Mouse (Mus musculus) intestine, postnatal 0 days (tissue): ENCODE measurements around the gene Afg3l1. TPM values are rescaled to one million over a fixed set of nuclear protein-coding genes. Genes with fewer than 3 reads are reported as not detected.

Experiments
- ATAC-seq: fragments of 200-750 bp; cut with Nextera tagmentation; 2 replicates; pipeline ENCODE4 v1.8.0; 2017; ENCODE audit warnings: mild to moderate bottlenecking, moderate TSS enrichment, moderate library complexity
- H3K27ac ChIP-seq: fragments of 300-500 bp; sonication (generic); 2 replicates; pipeline ENCODE4 v1.5.1; 2014; ENCODE audit warnings: mild to moderate bottlenecking, low read depth, low read length, moderate library complexity
- H3K27me3 ChIP-seq: fragments of 300-500 bp; sonication (generic); replicated peaks from 2 replicates; pipeline ENCODE4 v1.6.1; 2014; ENCODE audit warnings: low read length, mixed read lengths; ENCODE audit not compliant: control insufficient read depth, insufficient read depth
- H3K36me3 ChIP-seq: fragments of 300-500 bp; sonication (generic); 2 replicates; pipeline ENCODE4 v1.6.1; 2014; ENCODE audit warnings: mild to moderate bottlenecking, moderate library complexity; ENCODE audit not compliant: control insufficient read depth, insufficient read depth
- H3K4me1 ChIP-seq: fragments of 300-500 bp; sonication (generic); replicated peaks from 2 replicates; pipeline ENCODE4 v1.6.1; 2014; ENCODE audit warnings: antibody characterized with exemption, low read length, mixed read lengths; ENCODE audit not compliant: control insufficient read depth, insufficient read depth
- H3K4me2 ChIP-seq: fragments of 300-500 bp; sonication (generic); replicated peaks from 2 replicates; pipeline ENCODE4 v1.6.1; 2014; ENCODE audit warnings: low read depth, mild to moderate bottlenecking, moderate library complexity
- H3K4me3 ChIP-seq: fragments of 300-500 bp; sonication (generic); 2 replicates; pipeline ENCODE4 v1.5.1; 2014; ENCODE audit warnings: low read depth, low read length
- H3K9ac ChIP-seq: fragments of 300-500 bp; sonication (generic); 2 replicates; pipeline ENCODE4 v1.6.1; 2014; ENCODE audit warnings: mild to moderate bottlenecking, low read depth, low read length
- H3K9me3 ChIP-seq: fragments of 300-500 bp; sonication (generic); 2 replicates; pipeline ENCODE4 v1.6.1; 2016; ENCODE audit warnings: mixed run types; ENCODE audit not compliant: control insufficient read depth
- CTCF ChIP-seq: sonication (generic); IDR thresholded peaks from 2 replicates; pipeline ENCODE4 v1.5.1; 2016; ENCODE audit warnings: low read depth, mild to moderate bottlenecking, control low read depth, antibody characterized with exemption, moderate library complexity
- WGBS: fragments of 180-500 bp; shearing (Covaris S2); extraction: QIAGEN DNeasy Blood & Tissue Kit; methylation state at CpG from one replicate; pipeline ENCODE4 v1.1.7; 2014; 5-methylcytosine and 5-hydroxymethylcytosine counted together
- polyA plus RNA-seq: library from polyadenylated mRNA; unstranded; fragments of >200 nt; fragmentation: Nextera tagmentation; extraction: Ambion mirVana; gene quantifications from 2 replicates; pipeline ENCODE4 v1.2.1, GENCODE M21; 2015

The Afg3l1 gene
- polyA plus RNA-seq, 1 experiment from 2014 or later, result 30.8 TPM

- H3K4me3 ChIP-seq, result no peak overlapping the region
- H3K4me2 ChIP-seq, result no peak overlapping the region
- no peaks in the 10 kb centered on the region for H3K4me1 ChIP-seq
- no peaks in the 10 kb centered on the region for H3K9me3 ChIP-seq
- TF ChIP-seq CTCF, result peak; percentile 38
- H3K27ac ChIP-seq, result no peak overlapping the region
- 78% methylated on average over 4 of the region's 4 CpGs for WGBS
- ATAC-seq, result no peak
- peaks cover 93% of the 10 kb centered on the region for H3K36me3 ChIP-seq
- H3K9ac ChIP-seq, result no peak overlapping the region
- H3K27me3 ChIP-seq, result no peaks in the 10 kb centered on the region
Measured at GRCm38 (mm10) chr8:123497699-123498098, 20.0 kb downstream of the Afg3l1 start.

GRCm38 (mm10) chr8:123498963-123499362 is 21.3 kb downstream of the Afg3l1 start:
- H3K27me3 ChIP-seq, result no peaks in the 10 kb centered on the region
- no peak for ATAC-seq
- peaks cover 93% of the 10 kb centered on the region for H3K36me3 ChIP-seq
- no peak for TF ChIP-seq CTCF
- H3K4me1 ChIP-seq, result no peaks in the 10 kb centered on the region
- 87% methylated on average over 11 of the region's 11 CpGs for WGBS
- no peak overlapping the region for H3K9ac ChIP-seq
- H3K4me3 ChIP-seq, result no peak overlapping the region
- H3K4me2 ChIP-seq, result no peak overlapping the region
- no peak overlapping the region for H3K27ac ChIP-seq
- no peaks in the 10 kb centered on the region for H3K9me3 ChIP-seq

- no peaks in the 10 kb centered on the region for H3K27me3 ChIP-seq
- H3K36me3 ChIP-seq, result peaks cover 93% of the 10 kb centered on the region
- no peak for ATAC-seq
Measured at GRCm38 (mm10) chr8:123499556-123499955, 21.9 kb downstream of the Afg3l1 start.

GRCm38 (mm10) chr8:123502192-123502591 is 24.5 kb downstream of the Afg3l1 start:
- H3K9ac ChIP-seq, result no peak overlapping the region
- H3K4me2 ChIP-seq, result no peak overlapping the region
- no peak for ATAC-seq
- H3K4me1 ChIP-seq, result no peaks in the 10 kb centered on the region
- 91% methylated on average over 5 of the region's 5 CpGs for WGBS
- H3K9me3 ChIP-seq, result no peaks in the 10 kb centered on the region
- H3K27me3 ChIP-seq, result no peaks in the 10 kb centered on the region
- H3K36me3 ChIP-seq, result peaks cover 90% of the 10 kb centered on the region
- no peak overlapping the region for H3K4me3 ChIP-seq
- no peak overlapping the region for H3K27ac ChIP-seq
- TF ChIP-seq CTCF, result no peak

More at GRCm38 (mm10) chr8:123499556-123499955, 21.9 kb downstream of the Afg3l1 start:
- H3K4me3 ChIP-seq, result no peak overlapping the region
- H3K27ac ChIP-seq, result no peak overlapping the region
- H3K9me3 ChIP-seq, result no peaks in the 10 kb centered on the region
- H3K4me1 ChIP-seq, result no peaks in the 10 kb centered on the region
- 93% methylated on average over 11 of the region's 11 CpGs for WGBS
- H3K4me2 ChIP-seq, result no peak overlapping the region
- TF ChIP-seq CTCF, result no peak
- no peak overlapping the region for H3K9ac ChIP-seq

- 97% methylated on average over 6 of the region's 6 CpGs for WGBS
- no peak for ATAC-seq
- Histone ChIP-seq H3K4me2 (no peak overlapping the region), H3K9ac (no peak overlapping the region), H3K27ac (no peak overlapping the region), H3K27me3 (no peaks in the 10 kb centered on the region), H3K36me3 (peaks cover 84% of the 10 kb centered on the region), H3K4me1 (no peaks in the 10 kb centered on the region), H3K4me3 (no peak overlapping the region), H3K9me3 (no peaks in the 10 kb centered on the region)
- peak; percentile 33 for TF ChIP-seq CTCF
Measured at GRCm38 (mm10) chr8:123503801-123504467, 26.2 kb downstream of the Afg3l1 start.

- Histone ChIP-seq H3K4me1 (no peaks in the 10 kb centered on the region), H3K4me3 (no peak overlapping the region), H3K9me3 (no peaks in the 10 kb centered on the region), H3K9ac (no peak overlapping the region), H3K27ac (no peak overlapping the region), H3K27me3 (no peaks in the 10 kb centered on the region), H3K36me3 (peaks cover 76% of the 10 kb centered on the region), H3K4me2 (no peak overlapping the region)
- 92% methylated on average over 9 of the region's 9 CpGs for WGBS
- no peak for TF ChIP-seq CTCF
- no peak for ATAC-seq
Measured at GRCm38 (mm10) chr8:123504591-123505195, 27.0 kb downstream of the Afg3l1 start.
